Mouse (Mus musculus) splenic B cell, adult 2 months (primary cell): ENCODE measurements at regions not wholly inside any gene's neighbourhood (a gene's known extent, or its start where the extent isn't known, plus 50 kb on each side); places are given as distances from the start of the nearest gene placed in this dataset.
A peak's percentile ranks its signal among the peaks of the same experiment; 100 is the strongest.

Experiments
- DNase-seq: peaks from one replicate; pipeline ENCODE4 v3.0.0-alpha.2; 2011; ENCODE audit warnings: low read depth, low spot score
- H3K27me3 ChIP-seq: 2 replicates; pipeline ENCODE4 v1.6.1; 2012; ENCODE audit warnings: mild to moderate bottlenecking, low read length, moderate library complexity, mixed read lengths; ENCODE audit not compliant: control insufficient read depth, poor library complexity, insufficient read depth, severe bottlenecking
- H3K36me3 ChIP-seq: 2 replicates; pipeline ENCODE4 v1.6.1; 2012; ENCODE audit warnings: mild to moderate bottlenecking, low read length, moderate library complexity, mixed read lengths; ENCODE audit not compliant: control insufficient read depth, poor library complexity, insufficient read depth, severe bottlenecking

DNA sequence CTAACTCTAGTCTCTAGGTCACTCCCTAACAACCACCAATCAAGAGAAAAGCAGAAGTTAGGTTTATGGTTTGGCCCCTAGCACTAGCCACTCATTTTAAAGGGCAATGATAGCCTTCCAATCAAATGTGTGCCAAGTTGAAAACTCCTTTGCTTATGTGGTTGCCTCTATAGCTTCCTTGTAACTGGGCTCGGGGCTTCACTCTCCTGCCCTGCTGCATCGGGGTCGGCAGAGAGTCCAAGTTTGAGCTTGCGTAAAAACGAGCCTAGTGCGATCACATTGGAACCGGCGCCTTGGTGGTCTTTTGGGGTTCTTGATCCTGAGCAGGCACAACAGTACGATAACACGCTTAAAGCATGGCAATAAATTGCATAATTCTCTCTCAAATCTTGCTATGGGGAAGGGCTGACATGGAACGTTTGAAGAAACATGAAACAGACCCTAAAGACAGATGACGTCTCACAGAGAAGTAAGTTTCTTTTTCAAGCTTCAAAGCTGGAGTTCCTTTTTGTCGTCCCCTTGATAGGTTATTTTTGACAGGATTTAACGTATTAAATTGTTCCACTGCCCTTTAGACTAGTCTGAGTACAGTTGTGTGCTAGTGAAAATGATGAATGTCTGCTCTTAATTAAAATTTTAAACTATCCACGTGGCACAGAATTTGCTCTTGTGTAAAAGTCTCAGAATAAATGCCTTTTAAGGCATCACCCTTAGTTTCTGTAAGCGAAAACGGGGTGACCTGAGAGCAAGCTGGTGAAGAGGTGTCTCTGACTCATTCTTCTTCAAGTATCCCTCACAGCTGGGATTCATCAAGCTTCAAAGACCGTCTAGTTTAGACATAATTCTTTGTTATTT lies 52.0 kb downstream of the 4930426L09Rik start:
- Histone ChIP-seq H3K27me3 (no peaks in the 10 kb centered on the region), H3K36me3 (no peaks in the 10 kb centered on the region)
- peak; percentile 37 for DNase-seq

DNA sequence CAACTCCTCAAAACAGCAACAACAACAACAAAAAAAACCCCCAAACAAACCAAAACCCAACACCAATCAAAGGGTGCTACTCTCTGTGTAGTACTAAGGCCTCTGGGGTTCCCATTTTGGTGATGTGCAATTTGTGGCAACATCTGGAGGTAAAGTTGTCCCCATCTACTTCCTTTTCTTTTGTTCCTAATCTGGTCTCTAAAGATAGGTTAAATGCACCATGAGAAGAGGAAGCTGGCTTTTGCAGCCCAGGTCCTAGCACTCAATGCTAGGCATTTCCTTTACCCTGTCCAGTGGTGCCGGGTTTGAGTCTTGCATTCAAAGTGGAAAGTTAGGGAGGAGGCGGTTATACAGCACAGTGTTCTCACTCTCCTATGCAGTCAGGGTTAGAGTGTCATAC lies 57.4 kb downstream of the 4930426L09Rik start:
- Histone ChIP-seq H3K27me3 (no peaks in the 10 kb centered on the region), H3K36me3 (no peaks in the 10 kb centered on the region)
- peak; percentile 39 for DNase-seq

DNA sequence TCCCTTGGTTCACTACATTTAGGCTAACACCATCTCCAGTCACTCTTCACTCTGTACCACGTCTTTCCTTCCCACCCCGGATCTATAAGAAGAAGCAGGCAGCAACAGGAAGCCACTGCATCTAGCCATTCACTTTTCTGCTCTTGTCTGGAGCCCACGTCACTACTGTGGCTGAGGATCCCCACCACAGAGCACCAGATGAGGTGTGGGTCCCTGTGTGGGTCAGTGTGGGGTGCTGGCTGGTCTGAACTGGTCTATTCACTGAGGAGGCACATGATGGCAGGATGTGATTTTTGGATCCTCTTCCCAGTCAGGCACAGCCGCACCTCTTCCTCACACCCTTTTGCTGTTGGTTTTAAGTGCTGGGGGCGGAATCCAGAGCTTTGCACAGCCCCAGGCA lies 59.7 kb downstream of the 4930426L09Rik start:
- no peak for DNase-seq
- Histone ChIP-seq H3K36me3 (no peaks in the 10 kb centered on the region), H3K27me3 (no peaks in the 10 kb centered on the region)

DNA sequence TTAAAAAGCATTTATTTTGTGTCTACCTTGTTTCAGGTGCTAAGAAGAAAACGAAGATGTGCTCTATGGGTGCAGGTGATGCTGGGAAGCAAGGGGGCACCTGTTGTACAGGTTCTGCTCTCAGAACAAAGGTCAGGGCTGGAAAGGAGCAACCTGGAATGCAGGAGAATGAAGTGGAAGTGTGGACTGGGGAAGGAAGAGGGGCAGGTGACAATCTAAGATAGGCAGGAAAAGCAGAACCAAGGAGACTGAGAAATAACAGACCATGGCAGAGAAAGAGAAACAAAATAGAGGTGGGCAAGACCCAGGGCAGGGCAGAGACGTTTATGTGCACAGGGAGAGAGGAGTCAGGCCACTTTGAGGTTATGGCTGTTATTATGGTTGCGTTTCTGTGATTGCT lies 60.6 kb downstream of the 4930426L09Rik start:
- Histone ChIP-seq H3K27me3 (no peaks in the 10 kb centered on the region), H3K36me3 (no peaks in the 10 kb centered on the region)
- DNase-seq = no peak

DNA sequence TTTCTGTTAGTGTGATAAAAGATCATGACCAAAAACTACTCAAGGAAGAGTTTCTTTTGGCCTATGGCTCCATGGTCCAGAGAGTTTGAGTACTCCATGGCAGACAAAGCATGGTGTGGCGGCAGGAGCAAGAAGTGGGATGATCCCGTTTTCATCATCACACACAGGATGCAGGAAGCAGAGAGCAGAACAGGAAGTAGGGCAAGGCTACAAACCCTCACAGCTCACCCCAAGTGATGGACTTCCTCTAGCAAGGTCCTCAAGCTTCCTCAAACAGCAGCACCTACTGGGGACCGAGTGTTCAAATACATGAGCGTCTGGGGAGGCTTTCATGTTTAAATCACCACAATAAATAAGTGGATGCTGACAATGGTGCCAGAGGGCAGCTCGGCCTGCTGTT lies 61.1 kb downstream of the 4930426L09Rik start:
- peak; percentile 51 for DNase-seq
- H3K27me3 ChIP-seq = no peaks in the 10 kb centered on the region
- no peaks in the 10 kb centered on the region for H3K36me3 ChIP-seq

DNA sequence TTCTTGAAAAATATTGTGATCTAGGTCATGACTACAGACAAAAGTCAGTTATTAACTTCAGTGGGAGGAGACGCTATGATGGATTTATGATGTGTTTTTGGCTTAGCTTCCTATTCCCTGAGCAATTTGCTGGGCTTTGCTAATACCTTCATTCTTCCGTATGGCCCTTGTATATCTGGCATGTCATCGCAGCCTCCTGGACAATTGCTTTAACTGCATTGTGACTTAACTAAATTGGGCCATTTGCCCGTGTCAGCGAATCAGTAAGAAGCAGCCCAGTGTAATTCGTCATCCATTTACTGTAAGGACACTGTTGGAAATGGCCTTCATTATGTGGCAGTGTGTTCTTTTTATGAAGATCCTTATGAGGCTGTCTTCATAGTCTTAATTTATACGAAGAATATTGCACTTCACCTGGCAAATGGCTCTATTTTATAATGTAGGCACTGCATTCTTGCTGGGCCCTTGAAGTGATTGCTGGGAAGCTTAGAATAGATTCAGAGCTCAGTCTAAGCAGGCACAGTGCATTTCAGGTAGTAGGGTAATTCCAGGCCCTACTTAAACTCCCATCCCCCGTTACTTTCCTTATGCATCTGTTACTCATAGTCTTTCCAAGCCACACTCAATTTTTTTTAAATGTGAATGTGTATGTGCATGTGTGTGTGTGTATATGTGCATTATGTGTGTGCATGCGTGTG lies 62.2 kb downstream of the 4930426L09Rik start:
- H3K36me3 ChIP-seq = no peaks in the 10 kb centered on the region
- H3K27me3 ChIP-seq = no peaks in the 10 kb centered on the region
- no peak for DNase-seq

DNA sequence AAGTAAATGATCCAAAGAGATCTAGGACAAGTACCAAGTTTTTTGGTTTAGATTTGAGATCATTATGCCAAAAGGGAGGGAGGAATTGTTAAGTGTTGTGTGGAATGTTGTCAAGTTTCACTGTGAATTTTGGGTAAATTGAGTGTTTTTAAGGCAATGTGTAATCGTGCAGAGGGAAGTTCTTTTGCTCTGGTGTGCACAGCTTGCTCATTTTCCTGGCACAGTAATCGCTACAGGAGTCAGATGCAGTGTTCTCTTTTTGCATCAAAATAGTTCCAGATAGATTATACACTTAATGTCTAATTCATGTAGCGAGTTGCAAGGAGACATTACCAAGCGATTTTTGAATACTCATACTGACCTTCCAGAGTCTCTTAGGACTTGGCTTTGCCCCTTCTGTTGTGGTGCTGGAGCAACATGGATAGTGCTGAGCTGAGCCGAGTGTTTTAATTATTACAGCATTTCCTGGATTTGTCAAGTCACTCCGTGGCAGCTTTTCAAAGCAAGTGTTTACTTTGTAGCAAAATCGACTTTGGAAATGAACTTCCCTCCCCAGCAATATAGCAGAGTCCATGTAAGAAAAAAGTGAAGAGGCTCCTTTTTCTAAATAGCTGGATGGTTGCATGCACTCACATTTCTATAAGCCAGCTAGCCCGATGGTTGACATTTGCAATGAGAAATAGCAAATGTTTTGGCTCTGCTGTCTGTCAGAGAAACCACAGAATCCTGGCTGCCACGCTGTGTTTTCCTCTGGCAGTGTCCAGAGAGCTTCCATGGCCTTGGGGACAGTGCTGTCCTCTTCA lies 66.6 kb downstream of the 4930426L09Rik start:
- DNase-seq = no peak
- H3K36me3 ChIP-seq = no peaks in the 10 kb centered on the region
- H3K27me3 ChIP-seq = no peaks in the 10 kb centered on the region

DNA sequence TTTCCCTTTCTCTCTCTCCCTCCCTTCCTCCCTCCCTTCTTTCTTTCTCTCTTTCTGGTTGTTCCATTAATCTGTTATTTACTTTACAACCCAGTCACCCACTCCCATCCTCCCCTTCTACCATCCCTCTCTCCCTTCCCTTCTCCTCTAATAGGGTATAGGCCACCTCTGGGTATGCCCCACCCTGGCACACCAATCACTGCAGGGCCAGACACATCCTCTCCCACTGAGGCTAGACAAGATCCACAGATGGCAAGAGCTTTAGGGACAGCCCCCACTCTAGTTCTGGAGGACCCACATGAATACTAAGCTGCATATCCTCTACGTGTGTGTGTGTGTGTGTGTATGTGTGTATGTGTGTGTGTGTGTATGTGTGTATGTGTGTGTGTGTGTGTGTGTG lies 67.4 kb downstream of the 4930426L09Rik start:
- no peaks in the 10 kb centered on the region for H3K36me3 ChIP-seq
- no peak for DNase-seq
- H3K27me3 ChIP-seq = no peaks in the 10 kb centered on the region

DNA sequence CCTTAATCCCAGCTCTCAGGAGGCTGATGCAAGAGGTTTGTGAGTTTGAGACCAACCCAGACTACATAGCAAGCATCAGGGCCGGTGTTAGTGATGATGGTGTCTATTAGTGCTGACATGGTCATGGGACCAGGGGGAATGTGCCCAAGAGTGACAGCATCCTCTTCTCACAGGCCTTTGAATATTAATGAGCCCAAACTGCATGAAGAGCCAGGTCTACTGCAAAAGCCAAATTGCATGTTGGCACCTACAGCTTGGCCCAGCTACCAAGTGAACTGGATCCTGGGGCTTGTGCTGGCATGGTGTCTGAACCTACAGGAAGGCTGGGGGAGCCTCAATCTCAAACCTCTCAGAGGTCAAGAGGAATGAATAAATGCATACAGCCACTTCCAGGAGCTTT lies 70.0 kb downstream of the 4930426L09Rik start:
- Histone ChIP-seq H3K36me3 (no peaks in the 10 kb centered on the region), H3K27me3 (no peaks in the 10 kb centered on the region)
- DNase-seq = no peak

DNA sequence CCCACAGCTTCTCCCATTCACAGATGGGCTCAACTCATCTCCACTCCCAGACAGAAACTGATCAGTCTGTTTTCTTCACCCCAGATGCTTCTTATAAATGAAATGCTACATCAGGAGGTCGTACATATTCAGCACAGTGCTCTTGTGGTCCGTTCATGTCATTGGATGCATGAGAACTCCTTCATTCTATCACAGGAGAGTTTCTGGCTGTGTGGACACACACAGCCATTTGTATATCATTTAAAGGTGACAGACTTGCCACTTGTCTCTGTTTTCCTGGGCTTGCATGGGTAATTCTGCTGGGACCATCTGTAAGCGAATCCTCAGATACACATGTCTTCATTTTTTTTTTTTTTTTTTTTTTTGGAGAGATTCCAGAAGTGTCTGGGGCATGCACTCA lies 85.7 kb downstream of the 4930426L09Rik start:
- no peak for DNase-seq
- Histone ChIP-seq H3K27me3 (no peaks in the 10 kb centered on the region), H3K36me3 (no peaks in the 10 kb centered on the region)

DNA sequence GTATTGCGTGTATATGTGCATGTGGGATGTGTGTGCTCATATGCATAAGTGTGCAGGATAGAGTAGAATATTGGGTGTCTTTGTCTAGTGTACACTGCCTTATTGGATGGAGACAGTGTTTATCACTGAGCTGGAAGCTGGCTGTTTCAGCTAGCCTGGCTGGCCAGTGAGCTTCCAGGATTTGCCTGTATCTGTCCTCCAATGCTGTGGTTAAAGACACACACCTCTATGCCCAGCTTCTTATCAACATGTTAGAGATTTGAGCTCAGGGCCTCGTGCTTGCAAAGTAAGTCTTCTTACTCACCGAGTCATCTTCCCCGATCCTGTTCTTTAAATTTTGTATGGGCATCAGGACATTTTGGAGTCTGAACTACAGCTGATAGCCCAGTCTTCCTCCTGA lies 87.0 kb downstream of the 4930426L09Rik start:
- Histone ChIP-seq H3K36me3 (no peaks in the 10 kb centered on the region), H3K27me3 (no peaks in the 10 kb centered on the region)
- no peak for DNase-seq

DNA sequence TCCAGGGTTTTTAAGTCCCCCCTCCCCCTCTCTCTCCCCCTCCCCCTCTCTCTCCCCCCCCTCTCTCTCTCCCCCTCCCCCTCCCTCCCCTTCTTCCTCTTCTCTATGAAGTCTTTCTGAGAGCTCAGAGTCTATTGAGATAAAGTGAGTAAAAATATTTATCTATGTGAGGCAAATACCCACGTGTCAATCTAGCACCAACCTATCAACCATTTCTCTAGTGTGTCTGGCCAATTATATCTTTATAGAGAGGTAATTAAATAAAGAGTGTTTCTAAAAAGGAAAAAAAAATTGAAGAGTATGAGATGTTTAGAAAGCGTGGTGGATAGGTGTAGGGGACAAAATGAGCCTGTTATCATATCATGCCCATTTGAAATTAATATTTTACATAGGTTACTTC lies 88.0 kb downstream of the 4930426L09Rik start:
- H3K27me3 ChIP-seq = no peaks in the 10 kb centered on the region
- H3K36me3 ChIP-seq = no peaks in the 10 kb centered on the region
- no peak for DNase-seq

DNA sequence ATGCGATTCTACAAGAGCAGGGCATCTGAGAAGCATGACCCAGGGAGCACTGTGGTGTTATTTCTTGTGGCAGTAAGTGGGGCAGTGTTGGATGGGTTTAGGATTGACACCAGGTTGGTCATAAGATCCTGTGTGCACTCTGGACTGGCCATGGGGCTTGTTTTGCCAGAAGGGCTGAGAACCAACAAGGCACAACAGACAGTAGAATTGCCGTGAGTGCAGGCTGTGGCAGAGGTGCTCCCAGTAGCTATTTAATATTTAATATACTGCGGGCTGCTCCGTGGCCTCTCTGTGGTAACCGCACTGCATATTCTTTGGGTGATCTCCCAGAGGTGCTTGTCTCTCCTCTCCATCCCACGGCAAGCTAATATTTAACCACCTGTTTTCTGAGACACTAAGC lies 88.5 kb downstream of the 4930426L09Rik start:
- no peaks in the 10 kb centered on the region for H3K27me3 ChIP-seq
- no peak for DNase-seq
- H3K36me3 ChIP-seq = no peaks in the 10 kb centered on the region

DNA sequence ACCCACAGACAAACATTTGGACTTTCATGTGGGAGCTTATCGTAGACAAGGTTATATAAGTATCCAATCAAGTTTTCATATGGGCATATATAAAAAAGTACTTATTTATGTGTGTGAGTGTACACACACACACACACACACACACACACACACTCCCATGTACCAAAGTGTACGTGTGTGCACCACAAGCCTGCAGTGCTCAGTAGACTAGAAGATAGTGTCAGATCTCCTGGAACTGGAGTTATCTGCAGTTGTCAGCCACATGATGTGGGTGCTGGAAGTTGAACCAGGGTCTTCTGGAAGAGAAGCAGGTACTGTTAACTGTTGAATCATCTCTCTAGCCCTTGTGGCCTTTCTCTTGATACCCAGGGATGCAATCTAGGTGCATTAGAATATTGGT lies 99.7 kb upstream of the Armc3 start:
- Histone ChIP-seq H3K27me3 (no peaks in the 10 kb centered on the region), H3K36me3 (no peaks in the 10 kb centered on the region)
- DNase-seq = no peak

DNA sequence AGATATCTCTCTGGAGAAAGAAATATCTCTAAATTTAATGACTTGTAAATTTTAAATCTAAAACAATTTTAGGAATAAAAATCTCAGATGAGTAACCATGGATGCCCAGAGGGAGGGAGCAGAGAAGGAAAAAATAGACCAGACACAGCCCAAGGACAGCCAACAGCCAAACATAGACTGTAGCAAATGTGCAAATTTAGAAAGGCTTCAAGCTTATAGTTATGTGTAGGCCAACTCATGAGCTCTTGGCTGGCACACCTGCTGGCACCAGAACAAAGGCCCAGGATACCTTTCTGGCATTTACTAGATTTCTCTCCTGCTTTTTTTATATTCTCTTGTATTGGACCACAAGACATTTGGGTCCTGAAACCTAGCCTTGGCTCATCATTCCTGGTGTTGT lies 90.3 kb upstream of the Armc3 start:
- DNase-seq = no peak
- Histone ChIP-seq H3K27me3 (no peaks in the 10 kb centered on the region), H3K36me3 (no peaks in the 10 kb centered on the region)
